Mouse (Mus musculus): ENCODE measurements around the gene Fgd5. TPM values are rescaled to one million over a fixed set of nuclear protein-coding genes. Genes with fewer than 3 reads are reported as not detected.

Fgd5 gene
- total RNA-seq (2023; ENCODE audit: inconsistent age): 0.15 TPM in 1 of 4 replicates, not detected in the others

DNA sequence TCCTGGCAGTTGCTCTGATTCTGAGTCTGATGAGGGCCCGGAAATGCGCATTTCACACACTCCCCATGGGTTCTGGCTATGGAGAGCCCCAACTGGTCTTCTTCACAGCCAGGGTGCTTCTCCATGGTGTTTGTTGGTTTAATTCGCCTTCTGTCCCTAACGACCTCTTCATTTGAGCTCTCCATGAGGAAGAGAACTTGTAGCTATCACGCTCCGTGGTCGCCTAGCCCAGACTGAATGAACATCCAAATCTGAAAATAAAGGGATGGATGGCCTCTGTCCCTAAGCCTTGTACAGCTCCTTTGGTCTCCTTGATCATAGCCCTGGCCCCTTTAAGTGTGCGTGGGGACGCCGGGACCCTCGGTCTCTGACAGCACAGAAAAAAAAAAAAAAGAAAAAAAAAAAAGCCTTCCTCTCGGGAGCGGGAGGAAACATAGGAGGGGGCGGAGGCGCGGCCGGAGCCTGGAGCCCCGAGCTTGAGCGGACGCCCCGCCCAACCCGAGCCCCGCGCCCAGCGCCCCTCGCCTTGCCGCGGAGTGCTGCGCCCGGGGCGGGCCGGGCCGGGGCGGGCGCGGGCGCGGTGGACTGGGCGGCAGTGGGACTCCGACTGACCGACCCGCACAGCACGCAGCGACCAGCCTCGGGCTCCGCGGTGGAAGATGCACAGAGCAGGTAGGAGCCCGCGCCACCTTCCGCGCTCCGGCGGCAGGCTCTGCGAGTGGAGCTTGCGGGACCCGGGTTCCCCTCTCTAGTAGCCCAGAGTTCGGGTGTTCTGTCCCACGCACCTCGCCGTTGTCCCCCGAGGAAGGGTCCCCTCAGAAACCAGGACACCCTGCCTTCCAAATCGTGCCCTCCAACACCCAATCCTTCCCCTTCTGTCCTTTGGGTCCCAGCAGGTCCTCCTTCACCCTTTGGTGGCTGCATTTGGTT is at the start of gene Fgd5:
Gene Fgd5, plus strand, starts transcription at position 508 of the 930 bp plus-strand sequence.

GRCm38 (mm10) chr6:92091130-92091591 is 112.5 kb downstream of the Fgd5 start, which contains the start of gene Nr2c2:
Gene Nr2c2 (plus strand): TSS chr6:92091390.

Other genes starting within 250 kb of the Fgd5 start
- 1.00 to 2.2 TPM (median 1.5 TPM) in 4 replicates for gene Grip2, start 151.6 kb upstream of the Fgd5 start, total RNA-seq (2023; ENCODE audit: inconsistent age)
- 41.0 to 47.8 TPM (median 46.0 TPM) in 4 replicates for gene Ccdc174, start 100.8 kb upstream of the Fgd5 start, total RNA-seq (2023; ENCODE audit: inconsistent age)
- gene 4930590J08Rik, start 76.1 kb upstream of the Fgd5 start, total RNA-seq (2023; ENCODE audit: inconsistent age): 2.2 to 3.1 TPM (median 2.7 TPM) in 4 replicates
- 67.8 to 79.6 TPM (median 75.8 TPM) in 4 replicates for gene Nr2c2, start 112.5 kb downstream of the Fgd5 start, total RNA-seq (2023; ENCODE audit: inconsistent age)
- gene Mrps25, start 205.2 kb downstream of the Fgd5 start, total RNA-seq (2023; ENCODE audit: inconsistent age): 10.1 to 20.9 TPM (median 17.1 TPM) in 4 replicates
- gene Rbsn, start 236.0 kb downstream of the Fgd5 start, total RNA-seq (2023; ENCODE audit: inconsistent age): 30.0 to 36.9 TPM (median 33.9 TPM) in 4 replicates

All from B cell, adult (primary cell).